Mouse (Mus musculus) midbrain, embryonic 14.5 days (tissue): ENCODE measurements around the gene Tet2. TPM values are rescaled to one million over a fixed set of nuclear protein-coding genes. Genes with fewer than 3 reads are reported as not detected.

ENCODE experiments used
- ATAC-seq: fragments of 200-750 bp; cut with Nextera tagmentation; 2 replicates; pipeline ENCODE4 v1.8.0; 2017; ENCODE audit warnings: moderate number of reproducible peaks, moderate library complexity; ENCODE audit not compliant: low FRiP score, low TSS enrichment
- DNase-seq: peaks from one replicate; pipeline ENCODE4 v3.0.0-alpha.2; 2015
- H3K27ac ChIP-seq: fragments of 300-500 bp; sonication (generic); replicated peaks from 2 replicates; pipeline ENCODE4 v1.5.1; 2014; ENCODE audit warnings: mild to moderate bottlenecking, low read depth, low read length, moderate library complexity
- H3K27me3 ChIP-seq: fragments of 300-500 bp; sonication (generic); 2 replicates; pipeline ENCODE4 v1.6.1; 2014; ENCODE audit warnings: low read length, control low read depth, mixed read lengths; ENCODE audit not compliant: control insufficient read depth, insufficient read depth
- H3K36me3 ChIP-seq: fragments of 300-500 bp; sonication (generic); 2 replicates; pipeline ENCODE4 v1.6.1; 2014; ENCODE audit warnings: low read length, control low read depth; ENCODE audit not compliant: control insufficient read depth, insufficient read depth
- H3K4me1 ChIP-seq: fragments of 300-500 bp; sonication (generic); 2 replicates; pipeline ENCODE4 v1.6.1; 2014; ENCODE audit warnings: mild to moderate bottlenecking, antibody characterized with exemption, low read length, control low read depth; ENCODE audit not compliant: control insufficient read depth, insufficient read depth
- H3K4me2 ChIP-seq: fragments of 300-500 bp; sonication (generic); 2 replicates; pipeline ENCODE4 v1.6.1; 2014; ENCODE audit warnings: mild to moderate bottlenecking, low read length, moderate library complexity
- H3K4me3 ChIP-seq: fragments of 300-500 bp; sonication (generic); replicated peaks from 2 replicates; pipeline ENCODE4 v1.5.1; 2014; ENCODE audit warnings: low read depth, low read length
- H3K9ac ChIP-seq: fragments of 300-500 bp; sonication (generic); replicated peaks from 2 replicates; pipeline ENCODE4 v1.6.1; 2014; ENCODE audit warnings: mild to moderate bottlenecking, low read length, moderate library complexity
- H3K9me3 ChIP-seq: fragments of 300-500 bp; sonication (generic); 2 replicates; pipeline ENCODE4 v1.6.1; 2016; ENCODE audit warnings: low read length, control low read depth, mixed read lengths; ENCODE audit not compliant: control insufficient read depth
- WGBS: fragments of 180-500 bp; shearing (Covaris S2); extraction: QIAGEN DNeasy Blood & Tissue Kit; methylation state at CpG from one replicate; pipeline ENCODE4 v1.1.7; 2014; 5-methylcytosine and 5-hydroxymethylcytosine counted together
- polyA plus RNA-seq: library from polyadenylated mRNA; unstranded; fragments of >200 nt; fragmentation: Nextera tagmentation; extraction: Ambion mirVana; gene quantifications from 2 replicates; pipeline ENCODE4 v1.2.1, GENCODE M21; 2014

Gene Tet2
- polyA plus RNA-seq, 1 experiment from 2014 or later: 25.6 TPM

- Histone ChIP-seq H3K4me1 (peaks cover 7% of the 10 kb centered on the region), H3K9me3 (no peaks in the 10 kb centered on the region)
- no peak for ATAC-seq
Measured at GRCm38 (mm10) chr3:133532806-133533205, 12.1 kb downstream of the Tet2 start.

GRCm38 (mm10) chr3:133532252-133532651 is 12.7 kb downstream of the Tet2 start:
- DNase-seq: no peak
- no peak overlapping the region for H3K4me2 ChIP-seq
- H3K27me3 ChIP-seq: no peaks in the 10 kb centered on the region
- WGBS: 88% methylated on average over 6 of the region's 6 CpGs
- H3K36me3 ChIP-seq: no peaks in the 10 kb centered on the region
- no peaks in the 10 kb centered on the region for H3K9me3 ChIP-seq
- H3K9ac ChIP-seq: no peak overlapping the region
- H3K4me3 ChIP-seq: no peak overlapping the region
- H3K4me1 ChIP-seq: peaks cover 7% of the 10 kb centered on the region
- H3K27ac ChIP-seq: no peak overlapping the region
- ATAC-seq: no peak

More at GRCm38 (mm10) chr3:133532806-133533205, 12.1 kb downstream of the Tet2 start:
- Histone ChIP-seq H3K27ac (no peak overlapping the region), H3K9ac (no peak overlapping the region), H3K4me2 (no peak overlapping the region), H3K27me3 (no peaks in the 10 kb centered on the region), H3K36me3 (no peaks in the 10 kb centered on the region), H3K4me3 (no peak overlapping the region)
- no peak for DNase-seq
- WGBS: 73% methylated on average over 3 of the region's 3 CpGs

- H3K9me3 ChIP-seq: no peaks in the 10 kb centered on the region
- DNase-seq (no peak), ATAC-seq (no peak)
- H3K9ac ChIP-seq: no peak overlapping the region
- no peaks in the 10 kb centered on the region for H3K36me3 ChIP-seq
- H3K27ac ChIP-seq: no peak overlapping the region
- no peak overlapping the region for H3K4me3 ChIP-seq
- no peak overlapping the region for H3K4me2 ChIP-seq
- peaks cover 7% of the 10 kb centered on the region for H3K4me1 ChIP-seq
- H3K27me3 ChIP-seq: no peaks in the 10 kb centered on the region
- 91% methylated on average over 2 of the region's 2 CpGs for WGBS
Measured at GRCm38 (mm10) chr3:133531101-133531500, 13.8 kb downstream of the Tet2 start.

- WGBS: 70% methylated on average over 3 of the region's 3 CpGs
- no peak for ATAC-seq
- DNase-seq: no peak
- Histone ChIP-seq H3K36me3 (no peaks in the 10 kb centered on the region), H3K9me3 (no peaks in the 10 kb centered on the region), H3K4me2 (no peak overlapping the region), H3K27ac (no peak overlapping the region), H3K27me3 (no peaks in the 10 kb centered on the region), H3K9ac (no peak overlapping the region), H3K4me1 (peaks cover 7% of the 10 kb centered on the region), H3K4me3 (no peak overlapping the region)
Measured at GRCm38 (mm10) chr3:133530664-133531063, 14.3 kb downstream of the Tet2 start.

- Histone ChIP-seq H3K9me3 (no peaks in the 10 kb centered on the region), H3K4me3 (no peak overlapping the region), H3K27ac (no peak overlapping the region), H3K4me1 (no peaks in the 10 kb centered on the region), H3K4me2 (no peak overlapping the region), H3K36me3 (no peaks in the 10 kb centered on the region), H3K27me3 (no peaks in the 10 kb centered on the region), H3K9ac (no peak overlapping the region)
- 90% methylated on average over 4 of the region's 4 CpGs for WGBS
- no peak for DNase-seq
- no peak for ATAC-seq
Measured at GRCm38 (mm10) chr3:133526119-133526723, 18.7 kb downstream of the Tet2 start.

GRCm38 (mm10) chr3:133525578-133525977 is 19.4 kb downstream of the Tet2 start:
- no peak overlapping the region for H3K4me3 ChIP-seq
- H3K27me3 ChIP-seq: no peaks in the 10 kb centered on the region
- no peaks in the 10 kb centered on the region for H3K4me1 ChIP-seq
- ATAC-seq: no peak
- no peak overlapping the region for H3K27ac ChIP-seq
- DNase-seq: no peak
- no peak overlapping the region for H3K9ac ChIP-seq
- no peak overlapping the region for H3K4me2 ChIP-seq
- no peaks in the 10 kb centered on the region for H3K9me3 ChIP-seq
- no peaks in the 10 kb centered on the region for H3K36me3 ChIP-seq
- 86% methylated on average over 1 of the region's 1 CpGs for WGBS

GRCm38 (mm10) chr3:133524341-133525050 is 20.4 kb downstream of the Tet2 start:
- ATAC-seq: no peak

GRCm38 (mm10) chr3:133523191-133523590 is 21.7 kb downstream of the Tet2 start:
- no peaks in the 10 kb centered on the region for H3K36me3 ChIP-seq
- 91% methylated on average over 6 of the region's 6 CpGs for WGBS

More at GRCm38 (mm10) chr3:133524341-133525050, 20.4 kb downstream of the Tet2 start:
- 86% methylated on average over 4 of the region's 4 CpGs for WGBS
- Histone ChIP-seq H3K4me3 (no peak overlapping the region), H3K27ac (no peak overlapping the region), H3K9ac (no peak overlapping the region), H3K36me3 (no peaks in the 10 kb centered on the region), H3K9me3 (no peaks in the 10 kb centered on the region), H3K4me2 (no peak overlapping the region), H3K27me3 (no peaks in the 10 kb centered on the region), H3K4me1 (no peaks in the 10 kb centered on the region)
- no peak for DNase-seq

GRCm38 (mm10) chr3:133522289-133522688 is 22.6 kb downstream of the Tet2 start:
- no peak overlapping the region for H3K4me3 ChIP-seq
- WGBS: 55% methylated on average over 7 of the region's 7 CpGs
- H3K4me1 ChIP-seq: no peaks in the 10 kb centered on the region
- no peaks in the 10 kb centered on the region for H3K36me3 ChIP-seq
- no peak for ATAC-seq
- no peak overlapping the region for H3K9ac ChIP-seq
- H3K4me2 ChIP-seq: no peak overlapping the region
- H3K9me3 ChIP-seq: no peaks in the 10 kb centered on the region
- no peaks in the 10 kb centered on the region for H3K27me3 ChIP-seq
- no peak overlapping the region for H3K27ac ChIP-seq
- no peak for DNase-seq

More at GRCm38 (mm10) chr3:133523191-133523590, 21.7 kb downstream of the Tet2 start:
- Histone ChIP-seq H3K4me1 (no peaks in the 10 kb centered on the region), H3K9ac (no peak overlapping the region), H3K27me3 (no peaks in the 10 kb centered on the region), H3K4me3 (no peak overlapping the region), H3K4me2 (no peak overlapping the region), H3K27ac (no peak overlapping the region), H3K9me3 (no peaks in the 10 kb centered on the region)
- no peak for ATAC-seq
- DNase-seq: no peak
